Mouse (Mus musculus): Measurements from ENCODE around the gene Hsd3b4. TPM values are rescaled to one million over a fixed set of nuclear protein-coding genes. Genes with fewer than 3 reads are reported as not detected.
"Not testable (repeated sequence)": the region's sequence is repeated elsewhere in the genome, so short reads cannot be mapped to it uniquely, and the experiment has no call there.

The Hsd3b4 gene
- polyA plus RNA-seq, 1 experiment from 2014 or later = not detected

- H3K9me3 ChIP-seq (replicated peaks); H3K4me3 ChIP-seq (replicated peaks); H3K27ac ChIP-seq (replicated peaks); H3K27me3 ChIP-seq (replicated peaks); H3K4me2 ChIP-seq; H3K36me3 ChIP-seq; ATAC-seq (ENCODE audit: low FRiP score); H3K9ac ChIP-seq (replicated peaks); H3K4me1 ChIP-seq: not testable (repeated sequence)
These were observed 38.8 kb downstream of the Hsd3b4 start for GRCm38 (mm10) chr3:98471499-98471898.

GRCm38 (mm10) chr3:98471057-98471456 lies 39.3 kb downstream of the Hsd3b4 start:
- H3K4me2 ChIP-seq; H3K9ac ChIP-seq (replicated peaks); H3K36me3 ChIP-seq; ATAC-seq (ENCODE audit: low FRiP score); H3K9me3 ChIP-seq (replicated peaks); H3K4me3 ChIP-seq (replicated peaks); H3K27ac ChIP-seq (replicated peaks); H3K4me1 ChIP-seq; H3K27me3 ChIP-seq (replicated peaks): not testable (repeated sequence)
- no CpG with 5 or more reads among the region's 1 CpGs for WGBS

GRCm38 (mm10) chr3:98469323-98469722 lies 41.0 kb downstream of the Hsd3b4 start:
- not testable (repeated sequence) for H3K27me3 ChIP-seq (replicated peaks); H3K36me3 ChIP-seq; H3K4me2 ChIP-seq; H3K4me3 ChIP-seq (replicated peaks); H3K4me1 ChIP-seq; H3K9ac ChIP-seq (replicated peaks); H3K27ac ChIP-seq (replicated peaks); ATAC-seq (ENCODE audit: low FRiP score); H3K9me3 ChIP-seq (replicated peaks)
- WGBS = no CpG with 5 or more reads among the region's 2 CpGs

- H3K9me3 ChIP-seq (replicated peaks); H3K4me3 ChIP-seq (replicated peaks); H3K4me1 ChIP-seq; H3K27ac ChIP-seq (replicated peaks); ATAC-seq (ENCODE audit: low FRiP score); H3K9ac ChIP-seq (replicated peaks); H3K36me3 ChIP-seq; H3K27me3 ChIP-seq (replicated peaks); H3K4me2 ChIP-seq: not testable (repeated sequence)
- WGBS = 100% methylated on average over 1 of the region's 1 CpGs
These were observed 53.3 kb downstream of the Hsd3b4 start, which contains the start of gene Gm4450 for GRCm38 (mm10) chr3:98457026-98457425. Gm4450 (minus strand) TSS chr3:98457126.

GRCm38 (mm10) chr3:98453786-98454185 lies 56.5 kb downstream of the Hsd3b4 start:
- H3K9me3 ChIP-seq (replicated peaks); H3K27me3 ChIP-seq (replicated peaks); H3K4me2 ChIP-seq; ATAC-seq (ENCODE audit: low FRiP score); H3K4me1 ChIP-seq; H3K27ac ChIP-seq (replicated peaks); H3K4me3 ChIP-seq (replicated peaks); H3K36me3 ChIP-seq; H3K9ac ChIP-seq (replicated peaks): not testable (repeated sequence)
- whole genome bisulfite sequencing = 77% methylated on average over 5 of the region's 5 CpGs

Other genes with a start within 250 kb of the Hsd3b4 start
- gene Hmgcs2, start 230.1 kb downstream of the Hsd3b4 start, polyA plus RNA-seq (2015; fragmentation: Nextera tagmentation; extraction: Ambion mirVana) = 15.3 and 17.7 TPM in 2 replicates
- gene Phgdh, start 170.5 kb downstream of the Hsd3b4 start, polyA plus RNA-seq (2015; fragmentation: Nextera tagmentation; extraction: Ambion mirVana) = 156 and 225 TPM in 2 replicates
- gene Zfp697, start 128.1 kb downstream of the Hsd3b4 start, polyA plus RNA-seq (2015; fragmentation: Nextera tagmentation; extraction: Ambion mirVana) = 15.8 and 17.0 TPM in 2 replicates
- not detected in 2 replicates for gene Gm4450, start 53.4 kb downstream of the Hsd3b4 start, polyA plus RNA-seq (2015; fragmentation: Nextera tagmentation; extraction: Ambion mirVana)
- 0.12 TPM in 1 of 2 replicates, not detected in the other for gene Gm10681, start 78.3 kb upstream of the Hsd3b4 start, polyA plus RNA-seq (2015; fragmentation: Nextera tagmentation; extraction: Ambion mirVana)
- gene Hsd3b5, start 119.7 kb upstream of the Hsd3b4 start, polyA plus RNA-seq (2015; fragmentation: Nextera tagmentation; extraction: Ambion mirVana) = not detected in 2 replicates
- gene Hsd3b2, start 214.0 kb upstream of the Hsd3b4 start, polyA plus RNA-seq (2015; fragmentation: Nextera tagmentation; extraction: Ambion mirVana) = 0.10 TPM in 1 of 2 replicates, not detected in the other